Mouse (Mus musculus): ENCODE measurements at regions not wholly inside any gene's neighbourhood (a gene's known extent, or its start where the extent isn't known, plus 50 kb on each side); places are given as distances from the start of the nearest gene placed in this dataset.

DNA sequence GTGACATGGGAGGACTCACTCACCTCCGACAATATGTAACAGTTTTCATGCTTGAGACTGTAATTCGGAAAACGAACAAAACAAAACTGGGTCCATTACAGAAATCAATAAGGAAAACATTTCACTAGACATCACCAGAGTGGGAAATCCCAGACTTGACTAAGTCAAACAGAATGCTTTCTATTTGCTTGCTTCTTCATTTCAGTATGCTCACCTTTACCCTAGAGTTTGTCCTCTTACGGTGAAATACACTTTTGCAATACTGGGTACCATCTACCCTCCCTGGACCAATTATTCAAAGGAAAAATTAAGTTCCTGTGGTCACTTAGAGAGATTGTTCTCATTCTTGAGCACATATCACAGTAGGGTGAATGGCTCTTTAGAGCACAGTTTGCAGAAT, 613.4 kb upstream of the 4930412O13Rik start:
- DNase-seq = no peak

DNA sequence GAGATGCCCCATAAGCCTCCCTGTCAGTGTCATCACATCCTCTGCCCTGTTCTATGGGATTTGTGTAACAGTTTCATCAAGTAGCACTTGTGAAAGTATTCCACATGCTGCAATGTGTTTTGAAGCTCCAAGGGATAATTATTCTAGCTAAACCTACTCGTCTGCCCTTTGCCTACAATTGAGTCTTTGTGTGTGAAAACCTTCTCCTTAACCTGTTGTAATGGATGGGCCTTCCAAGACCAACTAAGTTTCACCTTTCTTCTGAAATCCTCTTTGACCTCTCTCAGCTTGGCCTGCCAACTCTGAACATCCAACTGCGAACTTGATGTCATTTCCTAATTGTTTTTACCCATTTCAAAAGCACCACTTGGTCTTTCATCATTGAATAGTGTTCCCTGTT, 597.6 kb upstream of the 4930412O13Rik start:
- DNase-seq = no peak

DNA sequence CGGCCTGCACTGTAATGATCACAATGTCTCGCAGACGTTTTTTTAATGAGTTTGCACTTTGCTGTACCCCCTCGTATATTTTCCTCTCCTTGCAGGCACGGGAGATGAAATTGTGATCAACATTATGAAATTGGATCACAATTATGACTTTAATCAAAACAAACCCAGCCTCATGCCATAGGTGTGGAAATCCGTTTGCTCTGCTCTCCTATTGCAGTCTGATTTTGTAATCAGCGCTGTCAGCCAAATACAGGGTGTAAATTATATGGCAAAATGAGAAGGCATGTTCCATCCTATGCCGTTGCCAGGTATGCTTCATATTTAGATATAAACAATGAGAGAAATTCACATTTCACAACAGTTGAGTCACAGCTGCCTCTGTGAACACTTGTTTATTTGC, 595.3 kb upstream of the 4930412O13Rik start:
- DNase-seq = no peak

DNA sequence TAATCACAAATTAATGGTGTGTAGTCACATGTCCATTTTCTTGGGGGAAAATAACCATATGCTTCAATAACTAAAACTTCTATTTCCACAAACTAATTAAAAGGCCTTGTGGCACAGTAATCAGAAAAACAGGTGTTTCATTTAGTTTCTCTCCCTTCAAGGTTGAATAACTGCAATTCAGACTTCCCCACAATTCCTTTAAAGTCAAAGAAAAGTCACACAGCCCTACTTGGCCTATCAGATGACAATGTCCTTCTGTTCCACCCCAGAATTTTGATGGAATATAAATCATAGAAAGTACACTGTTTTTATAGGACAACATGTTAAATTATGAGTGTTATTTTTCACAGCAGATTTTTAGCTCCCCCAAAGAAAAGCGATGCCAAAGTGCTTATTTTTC, 594.0 kb upstream of the 4930412O13Rik start:
- no peak for DNase-seq

DNA sequence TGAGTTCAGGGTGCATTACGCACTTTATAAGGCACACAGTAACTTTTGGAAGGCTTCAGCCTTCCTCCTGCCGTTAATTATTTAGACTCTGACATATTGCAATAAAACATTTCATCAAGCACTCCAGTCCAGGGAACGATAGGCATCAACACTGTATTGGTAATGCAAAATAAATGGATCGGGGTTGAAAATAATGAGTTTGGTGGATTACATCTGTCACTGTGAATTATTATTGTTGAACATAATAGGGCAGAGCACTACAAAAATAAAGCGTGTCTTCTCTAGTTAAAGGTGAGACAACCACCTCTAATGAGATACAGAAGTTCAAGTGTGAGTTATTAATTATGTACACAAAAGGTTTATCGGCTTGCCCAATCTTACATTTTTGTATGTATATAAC, 593.4 kb upstream of the 4930412O13Rik start:
- no peak for DNase-seq

DNA sequence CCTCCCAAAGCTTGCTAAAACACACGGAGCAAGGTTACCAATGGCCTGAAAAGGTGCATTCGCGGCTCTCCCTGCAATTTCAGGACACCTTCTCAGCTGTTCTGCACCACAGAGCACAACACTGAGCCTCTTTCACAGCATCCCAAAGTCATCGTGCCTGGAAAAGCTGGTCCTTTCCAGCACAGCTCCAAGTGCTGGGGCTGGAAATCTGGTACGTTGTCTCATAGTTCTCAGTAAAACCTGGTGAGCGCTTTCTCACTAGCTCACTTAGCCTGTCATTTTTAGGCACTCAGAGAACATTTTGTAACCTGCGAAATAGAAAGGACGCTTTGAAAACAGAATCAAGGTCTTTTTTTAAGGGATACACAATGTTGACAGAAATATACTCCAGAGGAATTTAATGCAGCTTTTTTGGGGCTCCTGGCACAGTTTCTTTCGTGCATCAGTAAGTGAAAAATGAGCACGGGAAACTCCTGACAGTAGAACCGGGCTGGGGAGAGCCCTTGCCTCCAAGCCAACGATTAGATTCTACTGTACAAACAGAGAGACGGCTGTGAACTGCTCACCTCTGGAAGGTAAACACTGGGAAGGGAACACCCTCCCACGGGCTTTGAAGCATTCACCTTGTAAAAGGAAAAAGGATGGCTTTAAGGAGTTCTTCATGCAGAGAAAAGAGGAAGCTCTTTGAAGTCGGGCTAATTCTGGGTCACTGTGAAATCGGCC, 549.3 kb upstream of the 4930412O13Rik start:
- DNase-seq = no peak

DNA sequence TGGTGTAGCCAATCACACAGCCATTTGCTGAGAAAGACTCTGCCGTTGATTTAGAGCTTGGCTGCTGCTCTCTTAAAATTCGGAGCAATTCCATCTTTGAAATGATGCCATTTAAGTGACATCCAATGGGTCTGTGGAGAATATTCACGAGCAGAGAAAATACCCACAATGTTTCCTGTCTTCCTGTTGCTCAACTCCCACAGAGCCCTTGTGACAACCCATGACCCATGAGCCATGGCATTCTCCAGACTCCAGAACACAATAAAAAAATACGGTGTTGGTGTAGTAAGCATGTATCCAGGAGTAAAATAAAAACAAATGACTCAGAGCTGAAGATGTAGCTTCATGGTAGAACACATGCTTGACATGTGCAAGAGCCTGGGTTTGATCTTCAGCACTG, 532.1 kb upstream of the 4930412O13Rik start:
- DNase-seq = no peak

DNA sequence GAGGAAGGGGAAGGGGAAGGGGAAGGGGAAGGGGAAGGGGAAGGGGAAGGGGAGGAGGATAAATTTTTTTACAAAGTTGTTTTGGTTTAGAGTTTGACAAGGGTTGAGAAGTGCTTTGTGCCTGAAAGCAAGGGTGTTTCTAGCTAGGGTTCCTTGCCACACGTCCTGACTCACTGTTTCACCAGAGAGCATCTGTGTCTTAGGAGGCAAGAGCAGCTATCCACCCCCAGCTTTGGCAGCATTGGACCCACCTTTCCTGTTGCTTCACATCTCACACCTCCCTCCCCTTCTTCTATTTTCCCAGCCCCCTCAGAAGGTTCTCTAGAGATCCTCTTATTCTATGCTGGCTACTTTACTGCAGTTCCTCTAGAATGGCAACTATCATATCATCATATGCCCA, 531.1 kb upstream of the 4930412O13Rik start:
- DNase-seq = no peak

DNA sequence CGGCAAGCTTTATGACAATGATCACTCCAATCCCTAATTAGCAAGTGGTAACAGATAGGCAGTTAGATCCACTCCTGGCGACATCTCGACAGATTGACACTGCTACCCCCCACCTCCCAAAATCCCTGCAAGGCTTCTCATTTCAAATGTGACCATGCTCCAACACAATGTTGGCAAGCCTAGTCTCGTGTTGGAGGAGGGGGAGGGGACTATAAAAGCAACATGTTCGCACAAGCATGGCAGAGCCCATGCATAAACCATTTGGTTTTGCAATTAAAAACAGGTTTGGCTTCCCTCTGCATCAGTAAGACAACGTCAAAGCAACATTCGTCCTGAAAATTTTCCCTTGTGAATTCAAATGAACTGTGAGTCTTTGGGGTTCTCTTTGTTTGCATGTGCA, 528.9 kb upstream of the 4930412O13Rik start:
- no peak for DNase-seq

DNA sequence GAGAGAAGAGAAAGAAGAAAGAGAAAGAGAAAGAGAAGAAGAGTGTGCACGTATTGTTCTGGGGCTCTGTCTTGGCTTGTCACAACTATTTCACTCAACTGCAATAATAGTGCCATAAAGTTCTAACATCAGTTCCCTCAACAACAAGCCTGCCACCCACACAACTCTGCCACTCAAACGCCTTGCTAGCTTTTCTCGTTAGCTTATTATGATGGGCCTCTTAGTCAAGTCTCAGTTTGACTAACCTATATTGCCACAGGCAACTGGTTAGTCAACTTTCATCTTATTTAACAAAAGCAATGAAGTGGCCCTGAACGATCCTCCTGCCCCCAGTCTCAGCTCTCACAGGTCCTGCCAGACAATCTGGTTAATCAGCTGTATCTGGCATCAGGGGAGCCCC, 521.0 kb upstream of the 4930412O13Rik start:
- DNase-seq = no peak

DNA sequence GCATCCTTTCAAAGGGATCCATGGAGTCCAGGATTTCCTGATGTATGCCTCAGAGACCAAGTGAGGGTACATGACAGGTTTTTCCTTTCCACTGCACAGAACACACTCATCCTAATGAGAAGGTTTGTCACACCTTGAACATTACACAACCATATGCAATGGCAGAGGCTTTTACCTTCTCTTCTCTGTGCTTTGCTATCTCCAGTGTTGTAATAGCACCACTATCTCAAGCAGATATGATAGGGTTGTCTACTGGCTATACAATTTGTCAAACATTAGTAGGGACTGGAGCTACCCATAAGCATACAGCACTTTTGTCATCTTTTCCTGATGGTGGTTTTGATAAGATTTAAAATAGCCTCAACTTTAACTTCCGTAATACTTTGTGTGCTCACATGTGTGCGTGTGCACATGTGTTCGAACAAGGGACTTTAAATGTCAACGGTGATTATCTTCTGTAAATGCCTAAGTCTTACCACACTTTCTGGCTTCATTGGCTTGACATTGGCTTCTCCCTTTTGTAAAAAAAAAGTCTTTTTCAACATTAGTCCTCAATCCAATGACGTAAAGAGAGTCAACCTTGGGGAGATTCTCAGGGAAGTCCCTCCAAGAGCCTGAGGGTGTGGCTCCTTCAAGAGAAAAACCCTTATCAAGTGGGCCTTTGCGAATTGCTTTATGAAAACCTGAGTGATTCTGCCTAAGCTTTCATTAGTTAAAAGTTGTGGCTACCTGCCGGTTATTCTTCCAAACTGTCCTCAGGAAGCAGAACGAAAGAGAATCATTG, 513.1 kb upstream of the 4930412O13Rik start:
- DNase-seq = no peak

DNA sequence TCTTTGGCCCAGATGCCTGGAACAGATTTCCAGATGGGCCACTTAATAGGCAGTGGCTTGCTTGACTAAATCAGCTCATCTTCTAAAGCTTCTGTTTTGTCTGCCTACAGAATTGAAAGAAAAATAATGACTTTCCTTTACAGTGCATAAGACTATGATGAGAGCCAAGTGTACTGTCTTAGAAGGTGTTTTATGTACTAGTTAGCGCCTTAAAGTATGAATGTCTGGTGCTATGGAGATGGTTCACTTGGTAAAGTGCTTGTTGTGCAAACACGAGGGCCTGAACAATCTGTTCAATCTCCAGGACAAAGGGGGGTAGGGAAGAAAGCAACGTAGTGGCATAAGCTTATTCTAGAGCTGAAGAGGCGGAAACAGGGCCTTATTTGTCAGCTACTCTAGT, 511.5 kb upstream of the 4930412O13Rik start:
- no peak for DNase-seq

DNA sequence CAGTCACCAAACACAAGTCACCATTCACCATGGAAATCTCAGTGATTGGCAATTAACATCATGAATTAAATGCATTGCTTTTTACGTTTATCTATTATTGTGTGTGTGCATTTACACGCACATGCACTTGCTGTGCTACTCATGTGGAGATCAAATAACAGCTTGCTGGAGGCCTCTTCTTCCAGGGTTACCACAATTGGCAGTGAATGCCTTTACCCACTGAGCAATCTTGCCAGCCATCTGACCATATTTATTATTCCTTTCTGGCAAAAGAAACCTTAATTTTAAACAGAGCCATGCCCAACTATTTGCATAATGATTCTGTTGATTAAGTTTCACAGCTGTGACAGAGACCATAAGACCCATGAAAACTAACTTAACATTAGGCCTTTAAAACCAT, 494.5 kb upstream of the 4930412O13Rik start:
- no peak for DNase-seq

DNA sequence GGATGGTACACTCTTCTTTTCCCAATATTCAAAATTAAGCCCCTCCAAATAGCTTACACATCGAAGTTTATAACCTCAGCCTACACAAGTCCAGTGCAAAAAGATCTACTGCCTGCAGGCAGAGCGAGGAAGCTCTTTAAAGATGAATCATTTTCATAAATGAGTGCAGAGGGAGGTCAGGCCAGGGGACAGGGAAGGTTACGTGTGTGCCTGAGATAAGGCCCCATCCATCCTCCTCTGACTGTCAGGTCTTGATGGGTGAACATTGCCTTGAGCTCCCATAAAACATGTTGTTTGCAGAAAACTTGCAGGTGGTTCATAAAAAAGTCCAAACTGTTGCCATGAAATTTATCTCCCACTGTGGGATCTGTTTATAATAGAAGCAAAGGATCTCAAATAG, 493.0 kb upstream of the 4930412O13Rik start:
- no peak for DNase-seq

DNA sequence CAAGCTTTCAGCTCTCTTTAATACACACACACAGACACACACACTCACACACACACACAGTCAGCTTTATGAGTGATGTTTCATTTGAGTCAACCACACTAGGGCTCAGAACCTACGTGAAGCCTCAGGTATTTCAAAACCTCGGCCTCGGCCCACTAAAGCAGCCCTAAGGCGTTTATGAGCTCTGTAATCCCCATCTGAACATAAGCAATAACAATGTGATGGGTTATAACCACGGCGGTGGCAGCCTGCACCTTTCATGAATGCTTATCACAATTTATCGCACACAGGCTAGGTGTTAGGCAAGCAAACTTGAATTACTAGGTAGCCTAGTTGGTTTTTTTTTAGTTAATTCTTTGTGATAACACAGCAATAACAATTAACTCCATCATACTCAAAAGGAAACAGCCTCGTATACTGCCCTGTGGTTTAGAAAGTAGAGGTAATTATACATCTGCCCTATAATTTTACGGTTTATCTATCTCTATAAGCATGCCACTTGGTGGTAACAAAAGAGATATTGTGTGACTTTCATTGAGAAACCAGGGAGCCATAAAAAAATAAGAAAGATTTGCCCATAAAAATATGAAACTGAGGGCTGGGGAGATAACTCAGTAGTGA, 485.6 kb upstream of the 4930412O13Rik start:
- no peak for DNase-seq

DNA sequence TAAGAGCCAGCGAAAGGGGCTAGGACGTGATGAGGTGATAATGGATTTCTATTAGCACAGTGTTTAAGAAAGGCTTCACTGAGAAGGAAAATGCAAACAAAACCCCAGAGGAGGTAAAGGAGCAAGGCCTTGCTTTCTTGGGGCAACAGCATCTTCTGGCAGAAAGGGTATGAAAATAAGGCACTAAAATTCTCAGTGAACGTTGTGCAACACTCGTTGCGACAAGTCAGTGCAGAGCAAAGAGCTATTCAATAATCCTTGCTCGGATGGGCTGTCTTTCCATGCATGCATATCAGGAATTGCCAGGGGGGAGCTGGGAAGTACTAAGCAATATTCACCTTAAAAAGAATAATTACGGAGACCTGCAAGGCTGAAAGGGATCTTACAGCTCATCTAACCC, 479.6 kb upstream of the 4930412O13Rik start:
- DNase-seq = no peak

DNA sequence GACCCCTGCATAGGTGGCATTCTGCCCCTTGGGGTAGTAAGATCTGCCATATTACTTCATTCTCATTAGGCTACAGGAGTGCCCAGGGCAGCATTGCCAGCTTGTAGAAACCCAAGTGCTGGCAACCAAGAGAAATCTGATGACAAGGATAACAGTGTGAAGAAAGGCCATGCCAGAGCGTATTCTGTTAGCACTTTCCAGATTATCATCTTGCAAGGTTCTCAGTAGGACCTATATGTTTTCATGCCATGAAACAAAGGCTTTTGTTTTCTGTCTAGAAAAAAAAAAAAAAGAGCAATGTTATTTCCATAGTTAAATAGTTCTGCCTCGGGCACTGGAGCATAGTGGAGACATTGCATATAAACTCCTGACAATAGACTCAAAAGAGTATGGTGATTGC, 478.8 kb upstream of the 4930412O13Rik start:
- DNase-seq = no peak

DNA sequence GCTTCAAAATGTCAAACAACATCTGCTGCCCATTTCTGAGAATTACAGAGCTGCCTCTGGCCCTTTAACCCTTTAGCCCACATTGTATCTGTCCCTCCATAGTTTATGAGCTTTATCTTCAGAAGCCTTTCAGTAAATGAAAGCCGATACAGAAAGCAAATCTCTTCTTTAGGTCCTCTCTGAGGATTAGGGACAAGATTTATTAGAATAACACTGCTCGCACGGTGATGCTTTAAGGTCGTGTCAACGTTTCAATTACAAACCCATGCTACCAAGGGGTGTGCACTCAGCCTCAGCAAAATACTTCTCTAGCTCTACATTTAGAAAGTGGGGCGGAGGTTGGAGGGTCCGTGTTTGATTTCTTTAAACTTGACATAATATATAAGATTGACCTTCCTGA, 472.0 kb upstream of the 4930412O13Rik start:
- DNase-seq = no peak

DNA sequence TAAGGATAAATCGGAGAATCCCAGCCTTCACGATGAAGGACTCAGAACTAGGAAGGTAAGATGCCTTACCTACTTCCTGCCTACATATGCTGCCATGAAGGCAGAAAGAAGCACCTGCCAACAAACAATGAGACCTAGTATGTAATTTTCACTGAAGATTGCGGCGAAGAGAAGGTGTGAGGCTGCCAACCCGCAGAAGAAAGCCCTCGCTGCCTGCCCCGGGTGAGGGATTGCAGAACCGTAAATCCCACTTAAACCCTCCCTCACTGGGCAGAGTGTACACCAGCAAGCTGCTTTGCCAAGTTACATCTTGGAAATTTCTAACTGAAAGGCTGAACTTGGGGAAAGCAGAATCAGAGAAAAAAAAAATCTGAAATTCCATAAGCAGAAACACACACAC, 458.4 kb upstream of the 4930412O13Rik start:
- DNase-seq = no peak

DNA sequence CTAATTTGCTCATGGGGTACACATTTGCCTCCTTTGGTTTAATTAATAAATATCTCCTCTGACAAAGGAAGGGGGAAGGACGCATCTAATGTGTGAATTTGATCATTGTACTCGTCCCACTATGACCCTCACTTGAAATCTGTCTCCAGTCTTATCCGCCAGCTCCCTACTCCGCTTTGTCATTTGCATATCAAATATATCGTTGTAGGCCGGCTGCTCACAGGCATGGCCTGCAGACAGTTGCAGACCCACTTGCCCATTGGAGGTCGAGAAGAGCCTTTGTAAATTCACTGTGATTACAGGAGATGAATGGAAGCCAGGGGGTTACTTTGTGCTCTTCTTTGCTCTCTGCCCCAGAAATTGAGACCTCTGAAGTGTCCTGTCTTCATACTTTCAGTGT, 457.5 kb upstream of the 4930412O13Rik start:
- DNase-seq = no peak

DNA sequence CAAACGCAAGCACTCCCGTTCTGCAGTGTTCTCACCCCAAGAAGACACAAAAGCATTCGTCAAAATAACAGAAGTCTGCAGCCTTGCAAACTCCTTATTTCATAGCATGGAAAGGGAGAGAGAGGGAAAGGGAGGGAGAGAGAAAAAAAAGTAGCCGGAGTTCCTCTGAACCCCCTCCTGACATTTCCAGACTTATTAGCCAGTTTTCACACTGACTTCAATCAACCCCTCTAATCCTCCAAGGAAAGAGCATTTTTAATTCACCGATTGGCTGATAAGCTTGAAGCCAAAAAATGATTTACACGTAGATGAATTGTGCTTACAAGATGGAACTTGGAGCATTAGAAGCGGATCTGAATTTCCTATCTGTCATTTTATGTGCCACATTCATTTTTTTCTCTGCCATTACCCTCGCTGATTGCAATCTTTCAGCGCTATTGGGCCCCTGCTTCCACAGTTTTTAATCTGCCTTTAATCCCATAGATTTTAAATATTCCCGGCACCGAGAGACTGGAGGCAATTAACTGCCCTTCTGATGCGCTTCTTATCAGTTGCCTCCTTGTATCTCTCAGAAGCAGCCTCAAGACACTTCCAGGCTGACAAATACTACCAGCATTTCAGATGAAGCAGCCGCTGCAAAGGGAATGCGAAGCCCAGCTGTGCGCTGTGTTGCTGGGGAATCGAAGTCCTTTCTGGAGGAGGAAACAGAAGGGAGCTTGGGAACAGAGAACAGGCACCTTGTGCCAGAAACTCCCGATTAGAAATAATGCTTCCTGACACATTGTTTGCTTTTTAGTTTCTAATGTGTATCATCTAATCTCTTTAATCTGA, 447.7 kb upstream of the 4930412O13Rik start:
- no peak for DNase-seq

DNA sequence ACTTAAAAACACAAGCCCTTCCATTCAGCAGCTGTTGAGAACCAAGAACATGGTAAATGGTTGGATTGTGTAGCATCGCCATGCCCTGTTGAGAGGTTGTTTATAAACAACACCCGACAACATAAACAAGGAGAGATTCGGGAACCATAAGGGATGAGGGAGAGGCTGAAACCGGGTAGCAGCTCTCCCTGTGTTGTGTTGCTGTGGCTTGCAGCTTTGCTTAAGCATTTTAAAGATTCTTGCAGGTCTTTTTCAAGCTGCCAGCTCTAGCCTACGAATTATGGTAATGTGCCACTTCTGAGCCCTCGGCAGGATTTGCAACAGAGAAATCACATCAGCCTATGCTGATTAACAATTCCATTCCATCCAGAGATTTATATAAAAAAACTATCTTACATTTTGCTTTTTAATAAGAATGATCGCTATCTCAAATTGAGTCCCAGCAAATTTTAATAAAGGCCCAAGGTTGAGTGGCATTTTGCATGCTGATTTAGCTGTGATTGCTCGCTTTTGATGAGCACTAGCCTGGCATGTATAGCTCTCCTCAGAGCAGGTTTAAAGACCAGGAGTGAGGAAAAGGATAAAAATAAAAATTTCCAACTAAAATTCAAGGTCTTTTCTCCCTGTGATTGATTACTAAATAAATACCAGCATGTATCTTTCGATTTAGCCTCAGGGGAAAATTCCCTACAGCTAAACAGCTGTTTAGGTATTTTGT, 445.7 kb upstream of the 4930412O13Rik start:
- DNase-seq = no peak

DNA sequence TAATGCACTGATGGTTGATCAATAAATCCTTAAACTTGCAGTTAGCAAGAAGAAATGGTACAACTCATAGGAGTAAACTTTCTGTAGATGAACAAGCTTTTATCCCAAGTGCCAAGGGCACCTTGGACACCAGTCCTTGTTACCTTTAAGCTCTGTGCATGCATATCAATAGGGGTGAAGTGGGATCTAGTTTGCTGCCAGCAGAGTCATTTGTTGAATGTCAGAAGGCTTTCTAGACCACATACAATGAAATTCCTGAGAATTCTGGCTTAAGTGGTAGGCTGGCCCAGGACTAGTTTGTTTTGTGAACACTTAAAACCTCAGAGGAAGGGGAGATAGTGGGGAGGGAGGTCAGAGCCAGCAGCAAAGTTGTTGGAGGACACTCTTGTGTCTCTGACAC, 437.9 kb upstream of the 4930412O13Rik start:
- no peak for DNase-seq

All from lung, postnatal 4 days (tissue).